Mouse (Mus musculus): ENCODE measurements around the gene Wasf3.

Wasf3 gene

DNA sequence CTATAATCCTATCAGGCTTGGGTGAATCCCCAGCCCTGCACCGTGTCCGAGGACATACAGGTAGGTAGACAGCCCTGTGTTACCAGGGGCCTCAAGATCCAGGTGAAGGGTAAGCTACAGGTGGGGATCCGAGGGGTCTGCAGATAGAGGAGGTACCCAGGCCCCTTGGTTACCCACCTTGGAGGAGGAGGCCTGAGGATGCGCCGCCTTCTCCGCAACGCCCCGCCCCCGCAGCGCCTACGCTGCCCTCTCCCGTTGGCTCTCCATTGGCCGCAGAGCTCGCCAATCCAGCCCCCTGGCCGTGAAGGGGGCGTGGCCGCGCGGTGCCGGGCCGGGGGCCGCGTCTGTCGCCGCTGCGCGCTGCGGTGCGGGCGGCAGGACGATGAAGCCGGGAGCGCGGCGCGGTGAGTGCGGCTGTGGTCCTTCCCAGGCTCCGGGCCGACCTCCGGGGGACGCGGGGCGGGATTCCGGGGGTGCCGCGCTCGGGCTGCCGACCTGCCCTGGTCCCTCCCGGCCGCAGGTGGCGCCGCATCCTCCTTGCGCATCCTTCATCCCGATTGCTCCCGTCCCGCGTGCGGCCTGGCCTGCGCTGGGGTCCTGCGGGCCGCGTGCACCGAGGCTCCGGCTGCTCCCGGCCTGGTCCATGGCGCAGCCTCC is at the start of gene Wasf3:
TSS of gene Wasf3 (plus strand) at position 51 of the 657 bp plus-strand sequence.
- peak; percentile 77 for DNase-seq (ENCODE audit: low spot score)

DNA sequence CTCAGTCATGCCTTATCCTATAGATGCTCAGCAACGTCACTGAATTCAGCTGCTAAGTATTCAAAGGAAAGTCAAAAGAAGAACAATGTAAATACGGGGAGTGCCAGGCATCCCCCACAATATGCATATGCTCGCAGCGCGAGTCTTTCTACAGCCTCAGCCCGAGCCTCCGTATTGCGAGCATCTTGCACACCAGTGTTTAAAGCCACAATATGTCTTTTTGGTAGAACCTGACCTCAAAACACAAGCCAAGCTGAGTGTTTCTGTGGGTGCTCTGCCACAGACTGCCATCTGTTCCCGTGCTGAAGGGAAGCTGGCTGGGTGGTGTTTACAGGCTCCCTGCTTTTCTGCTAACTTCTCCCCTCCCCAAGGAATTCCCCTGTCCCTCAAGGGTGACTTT is 46.7 kb upstream of the Wasf3 start:
- DNase-seq (ENCODE audit: low spot score) = no peak

DNA sequence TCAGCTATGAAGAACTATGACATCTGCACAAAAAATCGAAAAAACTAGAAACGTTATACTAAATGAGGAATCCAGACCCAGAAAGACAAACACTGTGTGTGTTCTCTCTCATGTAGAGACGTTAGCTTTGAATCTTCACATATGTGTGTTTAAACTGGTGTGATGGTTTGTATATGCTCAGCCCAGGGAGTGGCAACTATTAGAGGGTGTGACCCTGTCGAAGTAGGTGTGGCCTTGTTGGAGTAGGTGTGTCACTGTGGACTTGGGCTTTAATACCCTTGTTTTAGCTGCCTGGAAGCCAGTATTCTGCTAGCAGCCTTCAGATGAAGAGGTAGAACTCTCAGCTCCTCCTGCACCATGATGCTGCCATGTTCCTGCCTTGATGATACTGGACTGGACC is 44.7 kb upstream of the Wasf3 start:
- DNase-seq (ENCODE audit: low spot score) = no peak

DNA sequence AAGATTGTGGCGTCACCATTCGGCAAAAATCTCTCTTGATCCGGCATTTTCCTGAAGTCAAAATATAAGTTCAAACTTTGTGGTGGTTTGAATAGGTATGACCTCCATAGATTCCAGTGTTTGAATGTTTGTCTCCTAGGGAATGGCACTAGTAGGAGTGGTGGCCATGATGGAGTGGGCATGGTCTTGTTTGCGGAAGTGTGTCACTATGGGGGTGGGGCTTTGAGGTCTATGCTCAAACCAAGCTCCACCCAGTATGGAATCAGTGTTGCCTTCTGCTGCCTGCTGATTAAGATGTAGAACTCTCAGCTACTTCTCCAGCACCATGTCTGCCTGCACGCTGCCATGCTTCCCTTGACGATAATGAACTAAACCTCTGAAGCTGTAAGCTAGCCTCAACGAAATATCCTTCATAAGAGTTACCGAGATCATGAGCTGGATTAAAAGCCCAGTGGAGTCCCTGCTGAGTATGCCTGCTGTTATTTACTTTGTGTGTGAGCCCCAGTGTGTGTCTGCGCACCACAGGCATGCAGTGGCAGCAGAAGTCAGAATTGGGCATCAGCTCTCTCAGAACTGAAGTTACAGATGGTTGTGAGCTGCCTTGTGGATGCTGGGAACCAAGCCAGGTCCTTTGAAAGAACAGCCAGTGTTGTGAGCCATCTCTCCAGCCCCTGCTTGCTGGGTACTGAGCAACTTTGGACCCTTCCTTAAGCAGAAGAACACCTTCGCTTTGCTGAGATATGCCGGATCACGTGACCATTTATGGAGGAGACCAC is 39.7 kb upstream of the Wasf3 start:
- no peak for DNase-seq (ENCODE audit: low spot score)

GRCm38 (mm10) chr5:146347081-146347480 is 37.7 kb upstream of the Wasf3 start:
- DNase-seq (ENCODE audit: low spot score) = no peak

DNA sequence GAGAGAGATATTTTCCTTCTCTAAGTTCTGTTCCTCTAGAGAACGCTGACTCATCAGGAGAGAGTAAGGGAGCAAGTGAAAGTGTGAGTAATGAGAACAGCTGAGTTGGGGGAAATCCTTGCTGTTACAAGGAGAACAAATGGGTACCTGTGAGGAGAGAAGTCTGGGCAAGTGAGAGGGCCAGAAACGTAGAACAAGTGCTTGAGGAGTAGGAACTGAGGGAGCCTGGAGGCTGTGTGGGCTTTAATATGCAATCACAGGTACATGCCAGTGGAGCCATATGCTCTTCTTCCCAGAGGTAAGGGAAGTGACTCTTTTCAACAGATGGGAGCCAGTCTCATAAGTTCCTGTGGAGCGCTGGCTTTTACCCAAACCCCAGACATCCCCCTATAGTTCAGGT is 35.6 kb upstream of the Wasf3 start:
- no peak for DNase-seq (ENCODE audit: low spot score)

- DNase-seq (ENCODE audit: low spot score) = no peak
Observed at GRCm38 (mm10) chr5:146350784-146351183, 34.0 kb upstream of the Wasf3 start.

GRCm38 (mm10) chr5:146352006-146352405 is 32.8 kb upstream of the Wasf3 start:
- no peak for DNase-seq (ENCODE audit: low spot score)

DNA sequence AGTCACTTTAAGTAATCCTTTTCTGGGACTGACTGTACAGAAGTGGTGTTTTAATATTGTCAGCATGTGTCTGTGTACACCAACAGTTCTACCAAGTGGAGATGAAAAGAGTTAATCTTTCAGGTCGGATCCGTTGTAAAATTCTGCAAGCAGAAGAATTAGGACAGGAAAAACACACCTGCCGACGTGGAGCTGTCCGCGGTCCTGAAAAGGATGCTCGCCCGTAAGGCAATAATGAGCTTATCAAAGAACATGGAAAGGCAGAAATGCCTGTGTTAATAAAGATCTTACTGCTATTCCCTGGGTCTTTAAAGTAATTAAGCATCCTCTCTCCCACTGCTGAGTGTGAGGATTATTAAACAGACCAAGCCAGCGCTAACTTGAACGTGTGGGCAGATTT is 24.4 kb upstream of the Wasf3 start:
- peak; percentile 39 for DNase-seq (ENCODE audit: low spot score)

DNA sequence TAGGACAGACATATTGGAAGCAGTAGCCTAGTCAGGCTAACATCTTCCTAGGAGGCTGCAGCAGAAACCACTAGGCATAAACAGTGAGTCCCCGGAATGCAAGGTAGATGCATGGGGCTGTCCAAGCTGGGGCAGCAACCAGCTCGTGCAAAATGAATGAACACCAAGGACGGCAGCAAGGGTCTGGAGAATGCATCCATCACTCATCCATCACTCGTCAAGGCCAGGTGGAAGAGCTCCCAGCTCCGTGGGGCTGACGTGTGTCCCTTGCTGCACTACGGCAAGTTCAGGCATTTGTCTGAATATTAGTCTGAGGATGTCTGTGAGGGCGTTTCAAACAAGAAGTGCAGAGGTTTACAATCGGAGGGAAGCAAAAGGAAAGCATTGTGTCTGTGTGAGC is 22.1 kb upstream of the Wasf3 start:
- DNase-seq (ENCODE audit: low spot score) = no peak

GRCm38 (mm10) chr5:146368356-146368755 is 16.4 kb upstream of the Wasf3 start:
- DNase-seq (ENCODE audit: low spot score) = no peak

GRCm38 (mm10) chr5:146368971-146369370 is 15.8 kb upstream of the Wasf3 start:
- no peak for DNase-seq (ENCODE audit: low spot score)

GRCm38 (mm10) chr5:146370794-146371193 is 14.0 kb upstream of the Wasf3 start:
- DNase-seq (ENCODE audit: low spot score) = no peak

GRCm38 (mm10) chr5:146373238-146373637 is 11.5 kb upstream of the Wasf3 start:
- DNase-seq (ENCODE audit: low spot score) = no peak

DNA sequence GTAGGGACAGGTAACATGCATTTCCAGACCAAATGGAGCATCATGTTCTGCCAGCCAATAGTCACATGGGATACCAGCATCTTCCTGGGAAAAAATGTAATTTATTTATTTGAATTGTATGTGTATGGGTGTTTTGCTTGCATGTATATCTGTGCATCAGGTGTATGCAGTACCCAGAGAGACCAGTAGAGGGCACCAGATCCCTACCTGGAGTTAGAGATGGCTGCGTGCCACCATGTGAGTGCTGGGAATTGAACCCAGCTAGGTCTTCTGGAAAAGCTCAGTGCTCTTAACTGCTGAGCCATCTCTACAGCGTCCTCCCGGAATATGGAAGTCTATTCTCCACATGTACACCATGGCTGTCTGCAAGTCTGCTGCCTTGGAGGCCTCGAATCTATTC is 8.2 kb upstream of the Wasf3 start:
- DNase-seq (ENCODE audit: low spot score) = no peak

DNA sequence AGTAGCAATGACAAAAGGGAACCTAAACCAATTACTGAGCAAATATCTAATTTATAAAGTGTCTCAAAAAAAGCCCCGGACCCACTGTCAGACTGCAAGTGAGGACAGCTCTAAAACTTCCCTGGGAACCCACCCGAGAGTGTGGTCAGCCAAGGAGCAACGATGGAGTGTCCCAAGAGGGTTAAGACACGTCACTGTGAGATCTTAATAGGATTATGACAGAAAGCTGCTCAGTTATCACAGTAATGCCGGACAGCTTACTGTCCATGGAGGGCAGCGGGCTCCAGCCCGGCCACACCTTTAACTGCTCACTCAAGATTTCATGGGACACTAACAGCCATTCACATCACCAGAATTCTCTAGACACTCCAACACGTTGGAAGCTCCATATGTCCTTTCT is 4.7 kb upstream of the Wasf3 start:
- no peak for DNase-seq (ENCODE audit: low spot score)

GRCm38 (mm10) chr5:146382268-146382667 is 2.5 kb upstream of the Wasf3 start:
- no peak for DNase-seq (ENCODE audit: low spot score)

- no peak for DNase-seq (ENCODE audit: low spot score)
Observed at GRCm38 (mm10) chr5:146383401-146383800, 1.4 kb upstream of the Wasf3 start.

DNA sequence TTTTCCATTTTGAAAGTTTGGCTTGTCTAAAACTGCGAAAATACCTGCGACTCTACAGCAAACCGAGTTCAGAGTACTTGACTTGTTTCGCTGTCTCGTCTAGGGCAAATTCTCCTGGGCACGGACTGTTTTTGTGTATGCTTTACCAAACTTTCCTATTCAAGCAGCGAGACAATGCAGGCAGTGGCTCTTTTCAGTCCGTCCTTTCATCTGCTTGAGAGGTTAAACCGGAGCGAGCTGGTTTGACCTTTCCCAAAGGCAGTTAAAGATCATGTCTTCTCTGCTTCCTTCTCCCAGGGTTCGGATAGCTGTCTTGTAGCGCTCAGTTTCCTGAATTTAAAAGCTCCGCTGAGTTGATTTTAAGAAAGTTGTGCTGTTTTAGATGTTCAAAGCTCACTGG is 1.2 kb downstream of the Wasf3 start:
- DNase-seq (ENCODE audit: low spot score) = no peak

DNA sequence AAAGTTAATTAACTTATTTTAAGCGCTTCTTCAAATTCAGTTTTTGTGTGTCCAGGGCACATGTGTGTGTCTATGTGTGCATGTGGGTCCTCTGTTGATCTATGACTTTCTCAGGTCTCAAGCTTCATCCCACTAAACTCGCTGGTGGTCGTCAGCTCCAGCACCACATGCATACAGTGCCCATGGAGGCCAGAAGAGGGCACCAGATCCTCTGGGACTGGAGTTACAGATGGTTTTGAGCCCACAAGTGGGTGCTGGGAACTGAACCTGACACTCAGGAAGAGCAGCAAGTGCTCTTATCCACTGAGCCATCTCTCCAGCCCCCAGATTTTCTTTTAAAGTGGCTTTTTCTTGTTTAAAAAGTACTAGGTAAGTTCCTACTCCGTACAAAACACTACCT is 2.1 kb downstream of the Wasf3 start:
- DNase-seq (ENCODE audit: low spot score) = no peak

GRCm38 (mm10) chr5:146394563-146394962 is 9.8 kb downstream of the Wasf3 start:
- DNase-seq (ENCODE audit: low spot score) = no peak

DNA sequence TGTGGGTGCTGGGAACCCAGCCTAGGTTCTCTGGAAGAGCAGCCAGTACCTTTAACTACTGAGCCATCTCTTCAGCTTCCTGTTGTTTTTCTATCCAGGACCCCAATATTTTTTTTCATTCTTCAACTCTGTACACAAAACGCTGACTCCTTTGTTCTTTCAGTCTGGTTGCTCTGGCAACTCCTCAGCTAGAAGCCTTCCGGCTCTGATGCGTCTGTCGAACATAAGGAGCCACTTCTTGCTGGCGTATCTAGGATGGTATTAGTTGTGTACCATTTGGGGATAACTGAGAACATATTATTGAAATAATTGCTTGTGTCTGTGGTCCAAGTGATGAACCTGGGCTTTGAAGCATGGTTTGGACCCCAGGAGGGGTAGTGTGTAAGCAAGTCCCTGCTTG is 12.5 kb downstream of the Wasf3 start:
- DNase-seq (ENCODE audit: low spot score) = no peak

DNA sequence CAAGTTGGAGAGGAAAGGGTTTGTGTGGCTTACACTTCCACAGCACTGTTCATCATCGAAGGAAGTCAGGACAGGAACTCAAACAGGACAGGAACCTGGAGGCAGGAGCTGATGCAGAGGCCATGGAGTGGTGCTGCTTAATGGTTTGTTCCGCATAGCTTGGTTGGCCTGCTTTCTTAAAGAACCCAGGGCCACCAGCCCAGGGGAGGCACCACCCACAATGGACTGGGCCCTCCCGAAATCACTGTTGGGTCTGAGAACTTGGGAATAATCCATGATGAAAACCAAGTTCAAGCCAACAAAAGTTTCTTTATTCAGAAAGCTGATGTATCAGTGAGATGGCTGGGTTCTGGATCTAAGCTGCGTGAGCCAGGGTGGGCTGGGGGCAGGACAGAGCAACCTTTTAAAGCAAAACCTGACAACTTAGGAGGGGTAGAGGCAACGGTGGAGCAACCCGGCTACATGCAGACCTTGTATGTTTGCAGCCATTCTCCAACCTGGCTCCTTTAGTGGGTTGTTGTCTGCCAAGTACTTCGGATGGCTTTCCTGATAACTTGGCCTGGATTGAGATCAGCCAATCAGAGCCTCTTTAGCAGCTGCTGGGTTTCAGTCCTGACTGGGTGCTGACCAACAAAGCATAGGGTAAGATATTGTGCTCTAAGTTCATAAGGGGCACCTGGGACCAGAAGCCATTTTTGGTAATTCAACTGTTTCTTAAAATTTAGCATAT is 13.8 kb downstream of the Wasf3 start:
- no peak for DNase-seq (ENCODE audit: low spot score)

Data from yolk sac, embryonic 10.5 days (tissue).